Mouse (Mus musculus): Measurements from ENCODE around the gene Ttll7. TPM values are rescaled to one million over a fixed set of nuclear protein-coding genes. Genes with fewer than 3 reads are reported as not detected.

Ttll7 gene
- polyA plus RNA-seq, 1 experiment from 2014 or later, result 1.9 TPM

DNA sequence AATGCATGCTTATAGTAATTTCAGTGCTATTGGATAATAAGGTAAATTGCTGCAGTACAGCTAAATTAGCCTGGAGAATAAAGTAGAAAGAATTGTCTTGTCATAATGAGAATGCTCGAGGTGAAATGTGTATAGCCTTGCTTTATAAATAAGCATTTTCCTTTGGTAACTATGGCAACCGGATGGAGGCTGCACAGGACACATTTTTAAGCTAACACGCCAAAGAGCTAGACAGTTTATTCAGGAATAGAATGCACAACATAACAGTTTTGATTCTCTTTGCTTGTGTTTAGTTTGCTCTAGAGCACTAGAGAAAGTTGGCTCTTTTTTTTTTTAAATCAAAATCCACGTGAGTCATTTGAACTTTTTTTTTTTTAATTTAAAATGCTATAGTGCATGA is 49.6 kb downstream of the Ttll7 start:
- Histone ChIP-seq H3K4me1 (ENCODE audit: control insufficient read depth, insufficient read depth, low read length) (no peaks in the 10 kb centered on the region), H3K9me3 (ENCODE audit: control insufficient read depth, low read length) (no peaks in the 10 kb centered on the region), H3K4me2 (ENCODE audit: low read depth, low read length) (no peak overlapping the region), H3K36me3 (ENCODE audit: control insufficient read depth, insufficient read depth, low read length) (no peaks in the 10 kb centered on the region), H3K27me3 (replicated peaks; ENCODE audit: control insufficient read depth, insufficient read depth, low read length) (no peaks in the 10 kb centered on the region), H3K27ac (ENCODE audit: low read length) (no peak overlapping the region), H3K4me3 (ENCODE audit: low read length) (no peak overlapping the region), H3K9ac (ENCODE audit: low read depth, low read length) (no peak overlapping the region)
- ATAC-seq, result no peak
- WGBS, result 68% methylated on average over 4 of the region's 4 CpGs

DNA sequence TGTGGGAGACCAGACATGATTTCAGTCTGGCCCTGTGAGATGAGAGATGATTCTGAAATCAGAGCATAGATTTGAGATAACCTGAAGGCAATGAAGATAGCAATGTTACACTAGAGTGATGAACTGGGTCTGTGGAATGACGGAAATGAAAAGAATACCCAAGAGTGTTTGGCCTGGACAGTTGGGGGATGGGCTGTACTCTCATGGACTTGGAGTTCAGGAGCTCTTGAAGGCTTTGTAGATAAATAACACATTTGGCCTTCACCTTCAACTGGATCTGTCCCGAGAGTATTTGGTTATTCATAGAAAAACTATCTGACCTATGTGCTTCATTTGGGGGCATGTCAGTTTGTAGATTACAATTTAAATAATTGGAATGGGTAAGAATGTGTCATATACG is 53.4 kb downstream of the Ttll7 start:
- no peak for ATAC-seq
- Histone ChIP-seq H3K36me3 (ENCODE audit: control insufficient read depth, insufficient read depth, low read length) (no peaks in the 10 kb centered on the region), H3K9me3 (ENCODE audit: control insufficient read depth, low read length) (no peaks in the 10 kb centered on the region), H3K4me3 (ENCODE audit: low read length) (no peak overlapping the region), H3K27me3 (replicated peaks; ENCODE audit: control insufficient read depth, insufficient read depth, low read length) (no peaks in the 10 kb centered on the region), H3K9ac (ENCODE audit: low read depth, low read length) (no peak overlapping the region), H3K27ac (ENCODE audit: low read length) (no peak overlapping the region), H3K4me2 (ENCODE audit: low read depth, low read length) (no peak overlapping the region), H3K4me1 (ENCODE audit: control insufficient read depth, insufficient read depth, low read length) (no peaks in the 10 kb centered on the region)
- WGBS, result 79% methylated on average over 3 of the region's 3 CpGs

DNA sequence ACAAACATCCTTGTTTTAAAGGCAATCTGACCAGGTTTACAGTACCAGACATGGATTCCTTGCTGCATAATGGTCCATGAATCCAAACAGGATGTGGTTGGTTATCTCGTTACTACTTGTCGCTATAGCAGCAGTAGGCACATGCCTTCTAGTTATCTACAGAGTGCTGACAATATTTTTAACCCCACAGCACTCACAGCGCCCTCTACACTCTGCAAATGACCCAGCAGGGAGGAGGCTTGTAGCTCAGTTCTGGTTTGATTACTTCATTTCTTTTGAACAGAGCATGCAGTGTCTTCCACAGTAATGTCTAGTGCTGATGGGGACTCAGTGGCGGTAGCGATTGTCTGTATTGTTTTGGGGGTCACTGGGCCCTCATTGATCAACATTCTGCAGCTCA is 56.8 kb downstream of the Ttll7 start:
- 80% methylated on average over 5 of the region's 5 CpGs for WGBS
- no peak overlapping the region for H3K27ac ChIP-seq (ENCODE audit: low read length)
- no peak overlapping the region for H3K9ac ChIP-seq (ENCODE audit: low read depth, low read length)
- no peak for ATAC-seq
- H3K4me2 ChIP-seq (ENCODE audit: low read depth, low read length), result no peak overlapping the region
- no peaks in the 10 kb centered on the region for H3K36me3 ChIP-seq (ENCODE audit: control insufficient read depth, insufficient read depth, low read length)
- no peak overlapping the region for H3K4me3 ChIP-seq (ENCODE audit: low read length)
- no peaks in the 10 kb centered on the region for H3K9me3 ChIP-seq (ENCODE audit: control insufficient read depth, low read length)
- no peaks in the 10 kb centered on the region for H3K4me1 ChIP-seq (ENCODE audit: control insufficient read depth, insufficient read depth, low read length)
- H3K27me3 ChIP-seq (replicated peaks; ENCODE audit: control insufficient read depth, insufficient read depth, low read length), result no peaks in the 10 kb centered on the region

- H3K4me1 ChIP-seq (ENCODE audit: control insufficient read depth, insufficient read depth, low read length), result no peaks in the 10 kb centered on the region
- no peak for ATAC-seq
- H3K27me3 ChIP-seq (replicated peaks; ENCODE audit: control insufficient read depth, insufficient read depth, low read length), result no peaks in the 10 kb centered on the region
- H3K9ac ChIP-seq (ENCODE audit: low read depth, low read length), result no peak overlapping the region
- H3K27ac ChIP-seq (ENCODE audit: low read length), result no peak overlapping the region
- H3K9me3 ChIP-seq (ENCODE audit: control insufficient read depth, low read length), result no peaks in the 10 kb centered on the region
- 93% methylated on average over 12 of the region's 12 CpGs for WGBS
- H3K36me3 ChIP-seq (ENCODE audit: control insufficient read depth, insufficient read depth, low read length), result no peaks in the 10 kb centered on the region
- H3K4me2 ChIP-seq (ENCODE audit: low read depth, low read length), result no peak overlapping the region
- H3K4me3 ChIP-seq (ENCODE audit: low read length), result no peak overlapping the region
Measured at GRCm38 (mm10) chr3:146913107-146913506, 60.9 kb downstream of the Ttll7 start.

DNA sequence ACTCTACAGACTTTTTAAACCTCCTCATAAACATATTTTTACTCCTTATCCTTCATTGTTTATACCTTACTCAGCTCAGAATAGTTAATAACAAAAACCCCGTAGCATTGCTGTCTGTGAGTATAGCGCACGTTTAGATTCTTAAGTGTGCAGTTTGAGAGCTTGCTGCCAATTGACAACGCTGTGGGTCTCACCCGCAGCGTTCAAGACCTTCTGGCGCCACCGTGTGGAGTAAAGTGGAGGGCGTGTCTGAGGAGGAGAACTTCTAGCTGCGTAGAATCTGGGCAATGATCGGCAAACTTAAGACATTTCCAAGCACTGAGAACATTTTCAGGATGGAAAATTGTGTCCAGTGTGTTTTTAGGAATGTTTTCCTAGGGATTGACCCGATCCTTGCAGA is 62.6 kb downstream of the Ttll7 start:
- WGBS, result 9% methylated on average over 12 of the region's 12 CpGs
- peak; percentile 65; the same call in 1 of the 2 replicates for ATAC-seq

DNA sequence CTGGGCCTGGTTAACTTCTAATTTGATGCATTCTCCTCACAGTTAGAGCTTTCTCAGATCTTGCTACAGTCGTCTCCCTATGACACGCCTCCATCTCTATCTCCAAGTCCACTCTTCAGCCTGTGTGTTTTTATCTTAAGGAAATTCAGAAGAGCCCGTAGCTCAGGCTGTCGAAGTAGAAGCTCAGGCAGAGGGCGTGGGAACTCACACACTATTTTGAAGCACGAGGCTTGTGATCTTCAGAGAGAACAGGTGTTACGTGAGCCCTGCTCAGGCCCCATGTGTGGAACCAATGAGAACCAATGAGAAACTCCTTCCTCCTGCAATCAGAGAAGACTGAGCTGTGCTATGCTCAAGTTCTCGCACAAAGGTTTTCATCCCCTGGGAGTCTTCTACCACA is 65.7 kb downstream of the Ttll7 start:
- Histone ChIP-seq H3K4me3 (ENCODE audit: low read length) (no peak overlapping the region), H3K4me2 (ENCODE audit: low read depth, low read length) (no peak overlapping the region), H3K27ac (ENCODE audit: low read length) (no peak overlapping the region), H3K27me3 (replicated peaks; ENCODE audit: control insufficient read depth, insufficient read depth, low read length) (no peaks in the 10 kb centered on the region), H3K9ac (ENCODE audit: low read depth, low read length) (no peak overlapping the region), H3K36me3 (ENCODE audit: control insufficient read depth, insufficient read depth, low read length) (no peaks in the 10 kb centered on the region), H3K4me1 (ENCODE audit: control insufficient read depth, insufficient read depth, low read length) (no peaks in the 10 kb centered on the region), H3K9me3 (ENCODE audit: control insufficient read depth, low read length) (no peaks in the 10 kb centered on the region)
- ATAC-seq, result no peak
- 55% methylated on average over 8 of the region's 8 CpGs for WGBS

More for the DNA sequence above, 62.6 kb downstream of the Ttll7 start:
- Histone ChIP-seq H3K27ac (ENCODE audit: low read length) (no peak overlapping the region), H3K4me2 (ENCODE audit: low read depth, low read length) (no peak overlapping the region), H3K36me3 (ENCODE audit: control insufficient read depth, insufficient read depth, low read length) (no peaks in the 10 kb centered on the region), H3K4me3 (ENCODE audit: low read length) (no peak overlapping the region), H3K27me3 (replicated peaks; ENCODE audit: control insufficient read depth, insufficient read depth, low read length) (no peaks in the 10 kb centered on the region), H3K9me3 (ENCODE audit: control insufficient read depth, low read length) (no peaks in the 10 kb centered on the region), H3K4me1 (ENCODE audit: control insufficient read depth, insufficient read depth, low read length) (no peaks in the 10 kb centered on the region), H3K9ac (ENCODE audit: low read depth, low read length) (no peak overlapping the region)

DNA sequence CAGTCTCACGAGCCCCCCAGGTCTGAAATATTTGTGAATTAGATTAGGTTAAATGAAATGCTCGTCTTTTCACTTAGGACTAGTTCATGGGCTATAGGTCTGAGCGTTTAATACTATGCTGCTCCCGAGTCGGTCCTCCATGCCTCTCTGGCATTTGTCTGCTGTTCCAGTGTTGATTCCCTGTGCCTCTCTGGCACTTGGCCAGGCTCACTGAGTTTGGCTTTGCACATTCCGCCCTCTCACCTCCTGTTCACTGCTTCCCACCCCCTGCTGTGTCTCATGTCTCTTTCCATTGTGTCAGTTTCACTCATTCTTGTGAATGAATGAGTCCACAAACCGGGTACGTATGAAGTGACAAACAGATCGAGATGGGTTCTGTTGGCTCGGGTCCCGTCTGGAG is 66.2 kb downstream of the Ttll7 start:
- 74% methylated on average over 11 of the region's 11 CpGs for WGBS
- H3K4me2 ChIP-seq (ENCODE audit: low read depth, low read length), result no peak overlapping the region
- no peaks in the 10 kb centered on the region for H3K9me3 ChIP-seq (ENCODE audit: control insufficient read depth, low read length)
- H3K9ac ChIP-seq (ENCODE audit: low read depth, low read length), result no peak overlapping the region
- no peaks in the 10 kb centered on the region for H3K27me3 ChIP-seq (replicated peaks; ENCODE audit: control insufficient read depth, insufficient read depth, low read length)
- no peak overlapping the region for H3K27ac ChIP-seq (ENCODE audit: low read length)
- no peak for ATAC-seq
- H3K4me1 ChIP-seq (ENCODE audit: control insufficient read depth, insufficient read depth, low read length), result no peaks in the 10 kb centered on the region
- H3K4me3 ChIP-seq (ENCODE audit: low read length), result no peak overlapping the region
- H3K36me3 ChIP-seq (ENCODE audit: control insufficient read depth, insufficient read depth, low read length), result no peaks in the 10 kb centered on the region

DNA sequence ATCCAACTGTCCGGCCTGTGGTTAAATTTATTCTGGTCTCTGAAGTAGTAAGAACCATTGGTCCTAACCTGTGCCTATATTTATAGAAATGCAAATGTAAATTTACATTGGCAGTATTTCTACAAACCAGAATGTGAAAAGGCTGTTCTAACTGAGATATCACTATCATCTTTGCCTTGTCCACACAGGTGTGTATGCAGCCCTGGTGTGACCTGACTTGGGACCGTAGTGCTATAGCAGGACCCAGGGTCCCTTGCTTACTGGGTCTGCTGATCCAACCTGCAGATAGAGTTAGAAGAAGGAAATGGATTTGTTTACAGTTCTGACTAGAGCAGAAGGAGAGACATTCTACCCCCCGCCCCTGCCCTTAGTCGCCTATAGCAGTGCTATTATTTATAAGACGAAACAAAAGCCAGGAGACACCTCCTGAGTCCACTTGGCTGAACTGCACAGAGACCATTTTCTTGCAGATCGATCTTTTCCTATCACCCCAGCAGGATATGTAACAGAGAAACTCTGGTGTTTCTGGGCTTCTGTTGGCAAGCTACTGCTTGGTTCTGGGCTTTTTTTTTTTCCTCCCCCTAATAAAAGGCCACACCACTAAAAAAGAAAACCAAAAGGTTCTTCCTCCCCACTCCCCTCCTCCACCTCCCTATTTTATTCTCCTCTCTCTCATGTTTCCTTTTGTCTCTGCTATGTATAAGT is 75.3 kb downstream of the Ttll7 start:
- ATAC-seq, result no peak
- Histone ChIP-seq H3K36me3 (ENCODE audit: control insufficient read depth, insufficient read depth, low read length) (no peaks in the 10 kb centered on the region), H3K9ac (ENCODE audit: low read depth, low read length) (no peak overlapping the region), H3K27me3 (replicated peaks; ENCODE audit: control insufficient read depth, insufficient read depth, low read length) (no peaks in the 10 kb centered on the region), H3K4me1 (ENCODE audit: control insufficient read depth, insufficient read depth, low read length) (no peaks in the 10 kb centered on the region), H3K4me3 (ENCODE audit: low read length) (no peak overlapping the region), H3K9me3 (ENCODE audit: control insufficient read depth, low read length) (no peaks in the 10 kb centered on the region), H3K4me2 (ENCODE audit: low read depth, low read length) (no peak overlapping the region), H3K27ac (ENCODE audit: low read length) (no peak overlapping the region)
- 73% methylated on average over 6 of the region's 6 CpGs for WGBS

DNA sequence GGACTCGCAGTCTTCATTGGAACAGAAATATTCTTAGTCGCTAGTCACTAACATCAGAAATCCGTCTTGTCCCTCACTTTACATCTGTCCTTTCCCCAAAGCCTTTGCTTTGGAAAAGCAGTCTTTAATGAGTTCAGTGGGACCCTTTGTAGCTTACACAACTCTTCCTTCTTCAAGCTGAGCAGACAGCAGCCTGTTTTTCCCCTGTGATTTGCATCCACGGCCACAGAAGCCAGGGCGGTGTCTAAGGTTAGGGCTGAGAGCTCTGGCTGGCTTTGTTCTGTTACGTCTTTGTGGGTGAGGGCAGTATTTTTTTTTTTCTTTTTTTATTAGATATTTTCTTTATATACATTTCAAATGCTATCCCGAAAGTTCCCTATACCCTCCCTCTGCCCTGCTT is 76.0 kb downstream of the Ttll7 start:
- H3K27me3 ChIP-seq (replicated peaks; ENCODE audit: control insufficient read depth, insufficient read depth, low read length), result no peaks in the 10 kb centered on the region
- H3K27ac ChIP-seq (ENCODE audit: low read length), result no peak overlapping the region
- H3K36me3 ChIP-seq (ENCODE audit: control insufficient read depth, insufficient read depth, low read length), result no peaks in the 10 kb centered on the region
- no peaks in the 10 kb centered on the region for H3K9me3 ChIP-seq (ENCODE audit: control insufficient read depth, low read length)
- H3K4me2 ChIP-seq (ENCODE audit: low read depth, low read length), result no peak overlapping the region
- no peak overlapping the region for H3K4me3 ChIP-seq (ENCODE audit: low read length)
- 92% methylated on average over 7 of the region's 7 CpGs for WGBS
- ATAC-seq, result no peak
- no peak overlapping the region for H3K9ac ChIP-seq (ENCODE audit: low read depth, low read length)
- no peaks in the 10 kb centered on the region for H3K4me1 ChIP-seq (ENCODE audit: control insufficient read depth, insufficient read depth, low read length)

DNA sequence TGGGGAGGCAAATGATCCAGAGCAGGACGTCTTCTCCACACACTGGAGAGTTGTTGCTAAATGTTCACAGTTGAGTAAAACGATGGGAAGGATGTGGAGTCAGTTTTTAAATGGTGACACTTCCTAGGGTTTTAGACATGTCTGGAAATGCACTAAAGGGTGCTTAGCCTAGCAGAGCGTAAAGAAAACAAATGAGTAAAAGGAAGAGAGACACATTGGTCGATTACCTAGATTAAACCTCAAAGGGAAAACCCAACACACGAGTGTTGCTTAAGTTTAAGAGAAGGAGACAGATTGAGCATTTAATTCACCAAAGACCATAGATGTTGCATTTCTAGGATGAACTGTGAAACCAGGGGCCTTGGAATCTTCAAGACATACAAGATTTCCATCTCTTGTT is 76.8 kb downstream of the Ttll7 start:
- Histone ChIP-seq H3K4me3 (ENCODE audit: low read length) (no peak overlapping the region), H3K9ac (ENCODE audit: low read depth, low read length) (no peak overlapping the region), H3K36me3 (ENCODE audit: control insufficient read depth, insufficient read depth, low read length) (no peaks in the 10 kb centered on the region), H3K27ac (ENCODE audit: low read length) (no peak overlapping the region), H3K27me3 (replicated peaks; ENCODE audit: control insufficient read depth, insufficient read depth, low read length) (no peaks in the 10 kb centered on the region), H3K4me1 (ENCODE audit: control insufficient read depth, insufficient read depth, low read length) (no peaks in the 10 kb centered on the region), H3K9me3 (ENCODE audit: control insufficient read depth, low read length) (no peaks in the 10 kb centered on the region), H3K4me2 (ENCODE audit: low read depth, low read length) (no peak overlapping the region)
- WGBS, result 81% methylated on average over 5 of the region's 5 CpGs
- ATAC-seq, result no peak
